Mouse (Mus musculus): ENCODE data around the gene Gm8020.
"Not testable (repeated sequence)": the region's sequence is repeated elsewhere in the genome, so short reads cannot be mapped to it uniquely, and the experiment has no call there.

Gene Gm8020

DNA sequence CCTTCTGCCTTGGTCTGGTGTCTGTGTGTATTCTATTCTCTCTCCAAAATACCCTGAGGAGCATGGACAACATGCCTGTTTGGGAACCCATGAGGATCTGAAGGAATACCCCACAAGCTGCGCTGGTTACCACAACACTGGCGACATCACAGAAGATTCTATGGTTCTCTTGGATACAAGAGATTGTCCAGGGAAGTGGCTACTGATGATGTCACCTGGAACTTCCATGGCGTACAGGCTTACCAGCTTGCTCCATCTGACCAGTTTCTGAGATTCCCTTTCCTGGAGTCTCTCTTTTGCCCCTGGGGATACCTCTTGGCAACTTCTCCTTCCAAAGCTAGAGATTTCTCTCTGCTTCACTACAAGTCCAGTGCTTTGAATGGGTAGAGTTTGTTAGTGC, at the start of gene Gm8020:
Gene Gm8020 (minus strand): TSS at position 101 of the 400 bp plus-strand sequence.
- not testable (repeated sequence) for DNase-seq

DNA sequence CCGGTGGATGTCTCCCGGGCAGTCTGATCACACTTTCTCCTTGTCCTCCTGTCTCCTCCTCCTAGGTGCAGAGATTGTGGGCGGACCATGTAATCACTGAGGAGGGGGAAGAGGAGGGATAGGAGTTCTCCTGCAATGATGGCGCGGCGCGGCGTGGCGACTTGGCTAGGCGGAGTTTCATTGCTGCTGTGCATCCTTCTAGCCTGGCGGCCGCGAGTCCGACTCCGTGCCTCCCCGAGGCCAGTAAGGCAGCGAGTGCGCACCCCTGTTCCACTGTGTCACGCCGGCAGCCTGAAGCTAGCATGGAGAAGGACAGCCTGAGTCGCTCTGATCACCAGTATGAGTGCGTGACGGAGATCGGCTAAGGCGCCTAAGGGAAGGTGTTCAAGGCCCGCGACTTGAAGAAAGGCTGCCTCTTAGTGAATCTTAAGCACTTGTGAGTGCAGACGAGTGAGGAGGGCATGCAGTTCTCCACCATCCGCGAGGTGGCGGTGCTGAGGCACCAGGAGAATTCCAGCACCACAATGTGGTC, 41.1 kb upstream of the Gm8020 start:
- not testable (repeated sequence) for DNase-seq

DNA sequence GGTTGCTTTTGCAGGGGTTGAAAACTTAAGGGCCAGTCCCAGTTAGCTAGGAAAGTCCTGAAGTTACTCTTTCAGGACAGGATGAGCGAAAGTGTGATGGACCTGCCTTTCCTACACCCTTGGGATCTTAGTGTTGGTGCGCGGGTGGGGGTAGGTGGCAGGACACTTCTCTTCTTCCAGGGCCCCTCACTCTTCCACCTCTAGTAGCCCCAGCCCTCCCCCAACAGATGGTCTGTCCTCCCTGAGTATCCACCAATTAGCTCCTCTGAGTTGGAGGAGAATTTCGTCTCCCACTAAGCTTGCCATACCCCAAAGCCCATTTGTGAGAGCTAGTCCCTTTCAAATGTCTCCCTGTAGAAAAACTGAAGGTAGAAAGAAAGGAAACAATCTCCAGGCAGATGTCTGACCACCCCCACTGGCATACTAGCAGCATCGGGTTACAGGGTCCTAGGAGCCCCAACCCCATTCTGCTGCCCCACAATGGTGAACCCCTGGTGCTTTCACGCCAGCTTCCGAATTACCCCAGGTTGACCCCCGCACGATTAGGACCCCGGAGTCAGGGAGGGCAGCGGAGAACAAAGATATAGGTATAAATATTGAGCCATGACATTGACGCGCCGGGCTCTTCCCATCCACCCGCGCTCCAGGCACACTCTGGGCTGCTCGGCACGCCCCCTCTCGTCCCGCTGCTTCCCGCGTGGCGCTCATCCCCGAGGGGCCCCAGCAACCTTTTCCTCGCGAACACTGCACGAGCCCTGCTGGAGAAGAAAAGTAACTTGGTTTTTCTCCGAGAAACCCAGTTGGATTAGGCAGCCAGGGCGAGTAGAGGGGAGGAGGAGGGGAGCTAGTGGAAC, 40.4 kb upstream of the Gm8020 start:
- not testable (repeated sequence) for DNase-seq

DNA sequence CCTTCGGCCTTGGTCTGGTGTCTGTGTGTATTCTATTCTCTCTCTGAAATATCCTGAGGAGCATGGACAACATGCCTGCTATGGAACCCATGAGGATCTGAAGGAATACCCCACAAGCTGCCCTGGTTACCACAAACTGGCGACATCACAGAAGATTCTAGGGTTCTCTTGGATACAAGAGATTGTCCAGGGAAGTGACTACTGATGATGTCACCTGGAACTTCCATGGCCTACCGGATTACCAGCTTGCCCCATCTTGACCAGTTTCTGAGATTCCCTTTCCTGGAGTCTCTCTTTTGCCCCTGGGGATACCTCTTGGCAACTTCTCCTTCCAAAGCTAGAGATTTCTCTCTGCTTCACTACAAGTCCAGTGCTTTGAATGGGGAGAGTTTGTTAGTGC, 22.0 kb upstream of the Gm8020 start, which contains the start of gene Gm8024:
Gene Gm8024 (minus strand): TSS at position 101 of the 400 bp plus-strand sequence.
- not testable (repeated sequence) for DNase-seq

DNA sequence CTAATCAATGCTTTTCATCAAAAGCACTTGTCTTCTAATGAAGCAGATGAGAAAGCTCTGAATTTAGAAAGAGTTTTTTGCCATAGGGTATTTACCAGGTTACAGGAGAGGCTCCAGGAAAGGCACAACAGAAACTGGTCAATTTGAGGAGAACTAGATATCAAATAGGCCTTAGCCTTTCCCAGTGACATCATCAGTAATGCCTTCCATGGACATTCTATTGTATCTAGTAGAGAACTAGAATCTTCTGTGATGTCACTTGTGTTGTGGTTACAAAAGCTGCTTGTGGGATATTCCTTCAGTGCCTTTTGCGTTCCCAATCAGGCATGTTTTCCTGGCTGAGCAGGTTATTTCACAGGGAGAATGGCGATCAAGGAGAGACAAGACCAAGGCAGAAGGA, 38.6 kb downstream of the Gm8020 start, which contains the start of gene Gm8011:
Gene Gm8011 (plus strand): TSS at position 301 of the 400 bp plus-strand sequence.
- not testable (repeated sequence) for DNase-seq
